Mouse (Mus musculus): ENCODE measurements around the gene Eea1. TPM values are rescaled to one million over a fixed set of nuclear protein-coding genes. Genes with fewer than 3 reads are reported as not detected.

Eea1 gene
- polyA plus RNA-seq, 1 experiment: 1.5 TPM

DNA sequence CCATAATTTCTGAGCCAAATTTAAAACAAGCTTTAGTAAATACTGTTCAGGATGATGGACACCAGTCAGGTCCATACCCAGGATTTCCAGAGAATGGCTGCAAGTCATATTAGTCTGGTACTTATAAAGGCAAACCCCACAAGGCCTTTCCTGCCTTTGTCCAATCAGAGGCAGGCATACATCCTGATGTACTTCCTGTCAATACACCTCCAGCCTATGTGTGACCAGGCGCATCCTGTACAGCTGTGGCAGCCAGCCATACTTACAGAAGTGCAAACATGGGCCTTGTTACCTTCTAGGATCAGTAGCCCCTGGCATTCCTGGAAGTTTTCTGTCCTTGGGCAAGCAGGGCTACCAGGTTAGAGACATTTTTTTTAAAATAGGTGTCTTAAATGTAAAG, 29.2 kb downstream of the Eea1 start:
- Histone ChIP-seq H3K36me3 (ENCODE audit: control insufficient read depth, insufficient read depth, low read length) (no peaks in the 10 kb centered on the region), H3K27ac (ENCODE audit: control insufficient read depth, insufficient read depth, low read length) (no peak overlapping the region), H3K27me3 (ENCODE audit: control insufficient read depth, insufficient read depth, low read length) (no peaks in the 10 kb centered on the region), H3K4me3 (ENCODE audit: control insufficient read depth, insufficient read depth, low read length) (no peak overlapping the region), H3K4me1 (replicated peaks; ENCODE audit: control insufficient read depth, insufficient read depth, low read length) (no peaks in the 10 kb centered on the region)
- no peak for DNase-seq
- no peak for TF ChIP-seq POLR2A (IDR thresholded peaks at IDR 0.05; ENCODE audit: control insufficient read depth, extremely low read depth, insufficient read depth, low read length, poor library complexity)
- TF ChIP-seq CTCF (IDR thresholded peaks at IDR 0.05; ENCODE audit: borderline replicate concordance, control insufficient read depth, extremely low read depth, insufficient read depth, low read length, poor library complexity): no peak
- whole genome bisulfite sequencing: 97% methylated on average over 1 of the region's 1 CpGs

DNA sequence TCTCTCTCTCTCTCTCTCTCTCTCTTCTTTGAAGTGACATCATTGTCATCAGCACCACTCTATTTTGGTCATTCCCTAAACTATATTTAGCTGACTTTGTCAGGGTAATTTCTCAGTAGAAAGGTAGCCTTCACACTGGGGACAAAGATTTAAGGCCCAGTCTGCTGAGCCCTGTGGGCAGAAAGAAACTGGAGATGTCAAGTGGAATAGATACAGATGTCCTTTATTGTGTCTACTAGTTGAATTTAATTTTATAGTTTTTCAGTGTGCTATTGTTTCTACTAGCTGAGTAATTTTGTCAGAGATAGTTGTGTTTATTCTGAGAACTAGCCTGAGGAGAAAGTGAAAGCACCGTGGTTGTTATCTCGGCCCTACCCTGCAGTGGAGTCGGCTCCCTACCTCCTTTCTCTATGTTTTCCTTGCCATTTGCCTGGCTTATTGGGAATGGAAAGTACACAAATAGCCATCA, 30.3 kb downstream of the Eea1 start:
- 16% methylated on average over 3 of the region's 3 CpGs for WGBS
- Histone ChIP-seq H3K4me1 (replicated peaks; ENCODE audit: control insufficient read depth, insufficient read depth, low read length) (no peaks in the 10 kb centered on the region), H3K36me3 (ENCODE audit: control insufficient read depth, insufficient read depth, low read length) (no peaks in the 10 kb centered on the region), H3K27me3 (ENCODE audit: control insufficient read depth, insufficient read depth, low read length) (no peaks in the 10 kb centered on the region), H3K4me3 (ENCODE audit: control insufficient read depth, insufficient read depth, low read length) (no peak overlapping the region), H3K27ac (ENCODE audit: control insufficient read depth, insufficient read depth, low read length) (no peak overlapping the region)
- no peak for DNase-seq
- TF ChIP-seq CTCF (IDR thresholded peaks at IDR 0.05; ENCODE audit: borderline replicate concordance, control insufficient read depth, extremely low read depth, insufficient read depth, low read length, poor library complexity): no peak
- no peak for TF ChIP-seq POLR2A (IDR thresholded peaks at IDR 0.05; ENCODE audit: control insufficient read depth, extremely low read depth, insufficient read depth, low read length, poor library complexity)

DNA sequence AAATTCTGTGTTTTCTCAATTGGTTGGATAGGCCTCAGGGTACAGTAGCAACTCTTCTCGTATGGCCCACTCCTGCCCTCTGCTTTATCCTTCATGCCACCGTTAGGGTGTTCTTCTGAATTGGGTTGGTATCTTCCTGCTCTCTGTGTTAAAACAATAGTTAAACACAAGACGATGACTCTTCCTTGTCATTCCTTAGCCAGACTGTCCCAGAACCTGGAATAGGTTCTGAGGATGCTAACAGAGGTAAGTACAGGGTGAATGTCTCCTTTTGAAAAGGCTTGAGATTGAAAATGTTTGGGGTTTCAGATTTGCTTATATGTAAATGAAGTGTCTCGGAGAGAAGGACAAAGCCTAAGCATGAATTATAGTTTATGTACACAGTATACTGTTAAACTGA, 30.9 kb downstream of the Eea1 start:
- TF ChIP-seq CTCF (IDR thresholded peaks at IDR 0.05; ENCODE audit: borderline replicate concordance, control insufficient read depth, extremely low read depth, insufficient read depth, low read length, poor library complexity) (no peak), POLR2A (IDR thresholded peaks at IDR 0.05; ENCODE audit: control insufficient read depth, extremely low read depth, insufficient read depth, low read length, poor library complexity) (no peak)
- DNase-seq: no peak
- 70% methylated on average over 4 of the region's 4 CpGs for WGBS
- Histone ChIP-seq H3K4me1 (replicated peaks; ENCODE audit: control insufficient read depth, insufficient read depth, low read length) (no peaks in the 10 kb centered on the region), H3K36me3 (ENCODE audit: control insufficient read depth, insufficient read depth, low read length) (no peaks in the 10 kb centered on the region), H3K4me3 (ENCODE audit: control insufficient read depth, insufficient read depth, low read length) (no peak overlapping the region), H3K27me3 (ENCODE audit: control insufficient read depth, insufficient read depth, low read length) (no peaks in the 10 kb centered on the region), H3K27ac (ENCODE audit: control insufficient read depth, insufficient read depth, low read length) (no peak overlapping the region)

DNA sequence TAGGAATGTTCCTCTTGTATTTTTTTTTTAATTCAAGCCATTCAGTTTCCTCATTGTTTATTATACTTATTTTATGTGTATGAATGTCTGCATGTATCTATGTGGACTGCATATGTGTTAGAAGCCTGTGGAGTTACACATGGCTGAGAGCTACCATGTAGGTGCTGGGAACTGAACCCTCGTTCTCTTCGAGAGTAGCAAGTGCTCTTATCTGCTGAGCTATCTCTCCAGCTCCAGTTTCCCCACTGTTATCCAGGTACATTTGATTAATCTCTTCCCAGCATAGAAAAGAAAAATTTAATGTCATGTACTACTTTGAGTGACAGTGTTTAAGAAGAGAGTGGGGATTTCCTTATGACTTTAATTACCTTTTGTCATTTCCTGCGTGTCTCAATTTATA, 31.5 kb downstream of the Eea1 start:
- Histone ChIP-seq H3K4me3 (ENCODE audit: control insufficient read depth, insufficient read depth, low read length) (no peak overlapping the region), H3K27me3 (ENCODE audit: control insufficient read depth, insufficient read depth, low read length) (no peaks in the 10 kb centered on the region), H3K27ac (ENCODE audit: control insufficient read depth, insufficient read depth, low read length) (no peak overlapping the region), H3K4me1 (replicated peaks; ENCODE audit: control insufficient read depth, insufficient read depth, low read length) (no peaks in the 10 kb centered on the region), H3K36me3 (ENCODE audit: control insufficient read depth, insufficient read depth, low read length) (no peaks in the 10 kb centered on the region)
- 91% methylated on average over 3 of the region's 3 CpGs for WGBS
- TF ChIP-seq CTCF (IDR thresholded peaks at IDR 0.05; ENCODE audit: borderline replicate concordance, control insufficient read depth, extremely low read depth, insufficient read depth, low read length, poor library complexity) (no peak), POLR2A (IDR thresholded peaks at IDR 0.05; ENCODE audit: control insufficient read depth, extremely low read depth, insufficient read depth, low read length, poor library complexity) (no peak)
- no peak for DNase-seq

- TF ChIP-seq POLR2A (IDR thresholded peaks at IDR 0.05; ENCODE audit: control insufficient read depth, extremely low read depth, insufficient read depth, low read length, poor library complexity): no peak
- no peak for TF ChIP-seq CTCF (IDR thresholded peaks at IDR 0.05; ENCODE audit: borderline replicate concordance, control insufficient read depth, extremely low read depth, insufficient read depth, low read length, poor library complexity)
- DNase-seq: no peak
- no peak overlapping the region for H3K4me3 ChIP-seq (ENCODE audit: control insufficient read depth, insufficient read depth, low read length)
- H3K4me1 ChIP-seq (replicated peaks; ENCODE audit: control insufficient read depth, insufficient read depth, low read length): no peaks in the 10 kb centered on the region
- H3K36me3 ChIP-seq (ENCODE audit: control insufficient read depth, insufficient read depth, low read length): no peaks in the 10 kb centered on the region
- 97% methylated on average over 3 of the region's 3 CpGs for WGBS
- no peak overlapping the region for H3K27ac ChIP-seq (ENCODE audit: control insufficient read depth, insufficient read depth, low read length)
- no peaks in the 10 kb centered on the region for H3K27me3 ChIP-seq (ENCODE audit: control insufficient read depth, insufficient read depth, low read length)
Measured at GRCm38 (mm10) chr10:95974462-95974861, 34.0 kb downstream of the Eea1 start.

DNA sequence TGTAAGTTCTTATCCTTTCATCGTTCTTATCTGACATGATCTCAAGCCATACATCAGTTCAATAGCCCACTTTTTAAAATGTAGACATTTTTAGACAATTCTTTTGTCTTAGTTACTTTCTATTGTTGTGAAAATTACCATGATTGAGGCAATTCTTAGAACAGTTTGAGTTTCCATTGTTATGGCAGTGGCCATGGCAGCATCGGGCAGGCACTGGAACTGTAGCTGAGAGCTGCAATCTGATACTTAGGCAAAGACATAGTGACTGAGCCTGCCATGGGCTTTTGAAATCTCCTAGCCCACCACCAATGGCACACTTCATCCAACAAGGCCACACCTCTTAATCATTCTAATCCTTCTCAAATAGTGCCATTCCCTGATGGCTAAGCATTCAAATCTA, 36.3 kb downstream of the Eea1 start:
- no peaks in the 10 kb centered on the region for H3K4me1 ChIP-seq (replicated peaks; ENCODE audit: control insufficient read depth, insufficient read depth, low read length)
- WGBS: 93% methylated on average over 2 of the region's 2 CpGs
- no peak overlapping the region for H3K27ac ChIP-seq (ENCODE audit: control insufficient read depth, insufficient read depth, low read length)
- no peak for TF ChIP-seq CTCF (IDR thresholded peaks at IDR 0.05; ENCODE audit: borderline replicate concordance, control insufficient read depth, extremely low read depth, insufficient read depth, low read length, poor library complexity)
- no peak for TF ChIP-seq POLR2A (IDR thresholded peaks at IDR 0.05; ENCODE audit: control insufficient read depth, extremely low read depth, insufficient read depth, low read length, poor library complexity)
- no peak for DNase-seq
- no peaks in the 10 kb centered on the region for H3K36me3 ChIP-seq (ENCODE audit: control insufficient read depth, insufficient read depth, low read length)
- no peaks in the 10 kb centered on the region for H3K27me3 ChIP-seq (ENCODE audit: control insufficient read depth, insufficient read depth, low read length)
- H3K4me3 ChIP-seq (ENCODE audit: control insufficient read depth, insufficient read depth, low read length): no peak overlapping the region

DNA sequence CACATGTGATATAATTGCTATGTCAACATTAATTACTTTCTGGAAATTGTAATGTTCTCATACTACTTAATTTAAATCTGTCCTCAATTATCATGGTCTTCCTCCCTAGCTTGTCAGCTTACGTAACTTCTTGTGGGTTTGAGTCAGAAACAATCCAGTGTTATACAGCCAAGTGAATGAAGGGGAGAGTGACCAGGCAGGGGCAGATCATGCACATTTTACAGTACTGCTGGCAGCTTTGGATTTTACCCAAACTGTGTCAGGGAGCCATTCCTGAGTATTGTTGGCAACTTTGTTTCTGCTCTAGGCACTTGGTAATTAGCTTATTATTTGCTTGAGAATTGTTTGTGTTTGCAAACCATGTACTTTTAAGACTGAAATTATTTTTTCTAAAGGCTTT, 49.3 kb downstream of the Eea1 start:
- DNase-seq: no peak
- WGBS: 100% methylated on average over 1 of the region's 1 CpGs

More for the DNA sequence above, 49.3 kb downstream of the Eea1 start:
- H3K4me3 ChIP-seq (ENCODE audit: control insufficient read depth, insufficient read depth, low read length): no peak overlapping the region
- no peak overlapping the region for H3K27ac ChIP-seq (ENCODE audit: control insufficient read depth, insufficient read depth, low read length)
- H3K36me3 ChIP-seq (ENCODE audit: control insufficient read depth, insufficient read depth, low read length): no peaks in the 10 kb centered on the region
- no peaks in the 10 kb centered on the region for H3K4me1 ChIP-seq (replicated peaks; ENCODE audit: control insufficient read depth, insufficient read depth, low read length)
- no peaks in the 10 kb centered on the region for H3K27me3 ChIP-seq (ENCODE audit: control insufficient read depth, insufficient read depth, low read length)
- no peak for TF ChIP-seq POLR2A (IDR thresholded peaks at IDR 0.05; ENCODE audit: control insufficient read depth, extremely low read depth, insufficient read depth, low read length, poor library complexity)
- TF ChIP-seq CTCF (IDR thresholded peaks at IDR 0.05; ENCODE audit: borderline replicate concordance, control insufficient read depth, extremely low read depth, insufficient read depth, low read length, poor library complexity): no peak
